Mouse (Mus musculus) limb, embryonic 13.5 days (tissue): ENCODE data around the gene Pde4d. TPM values are rescaled to one million over a fixed set of nuclear protein-coding genes. Genes with fewer than 3 reads are reported as not detected.

Source experiments
- ATAC-seq: fragments of 200-750 bp; cut with Nextera tagmentation; 2 replicates; pipeline ENCODE4 v1.8.0; 2017; ENCODE audit warnings: low read depth, moderate number of reproducible peaks, moderate TSS enrichment; ENCODE audit not compliant: low FRiP score
- H3K27ac ChIP-seq: fragments of 300-500 bp; sonication (generic); 2 replicates; pipeline ENCODE4 v1.5.1; 2015; ENCODE audit warnings: inconsistent platforms, mild to moderate bottlenecking, moderate library complexity
- H3K27me3 ChIP-seq: fragments of 300-500 bp; sonication (generic); 2 replicates; pipeline ENCODE4 v1.6.1; 2015; ENCODE audit warnings: mild to moderate bottlenecking, inconsistent platforms
- H3K36me3 ChIP-seq: fragments of 300-500 bp; sonication (generic); 2 replicates; pipeline ENCODE4 v1.6.1; 2015; ENCODE audit warnings: inconsistent platforms, mild to moderate bottlenecking, moderate library complexity
- H3K4me1 ChIP-seq: fragments of 300-500 bp; sonication (generic); 2 replicates; pipeline ENCODE4 v1.6.1; 2015; ENCODE audit warnings: inconsistent platforms
- H3K4me2 ChIP-seq: fragments of 300-500 bp; sonication (generic); replicated peaks from 2 replicates; pipeline ENCODE4 v1.6.1; 2015; ENCODE audit warnings: inconsistent platforms, mild to moderate bottlenecking, moderate library complexity
- H3K4me3 ChIP-seq: fragments of 300-500 bp; sonication (generic); 2 replicates; pipeline ENCODE4 v1.5.1; 2015; ENCODE audit warnings: moderate library complexity, mild to moderate bottlenecking, inconsistent platforms
- H3K9ac ChIP-seq: fragments of 300-500 bp; sonication (generic); 2 replicates; pipeline ENCODE4 v1.6.1; 2015; ENCODE audit warnings: mild to moderate bottlenecking, inconsistent platforms
- H3K9me3 ChIP-seq: fragments of 300-500 bp; sonication (generic); 2 replicates; pipeline ENCODE4 v1.6.1; 2016; ENCODE audit warnings: inconsistent platforms
- WGBS: fragments of 180-500 bp; shearing (Covaris S2); methylation state at CpG from one replicate; pipeline ENCODE4 v1.1.7; 2015; 5-methylcytosine and 5-hydroxymethylcytosine counted together
- polyA plus RNA-seq: library from polyadenylated mRNA; unstranded; fragments of >200 nt; fragmentation: Nextera tagmentation; extraction: Ambion mirVana; gene quantifications from 2 replicates; pipeline ENCODE4 v1.2.1, GENCODE M21; 2015

The Pde4d gene
- polyA plus RNA-seq, 1 experiment from 2014 or later = 22.3 TPM

- Histone ChIP-seq H3K27ac (no peak overlapping the region), H3K9ac (no peak overlapping the region), H3K27me3 (no peaks in the 10 kb centered on the region), H3K4me3 (no peak overlapping the region), H3K36me3 (no peaks in the 10 kb centered on the region), H3K4me1 (peaks cover 38% of the 10 kb centered on the region), H3K9me3 (no peaks in the 10 kb centered on the region), H3K4me2 (no peak overlapping the region)
- WGBS = 79% methylated on average over 13 of the region's 13 CpGs
- ATAC-seq = no peak
Measured at GRCm38 (mm10) chr13:109914246-109914645, 1464.5 kb downstream of the Pde4d start.

DNA sequence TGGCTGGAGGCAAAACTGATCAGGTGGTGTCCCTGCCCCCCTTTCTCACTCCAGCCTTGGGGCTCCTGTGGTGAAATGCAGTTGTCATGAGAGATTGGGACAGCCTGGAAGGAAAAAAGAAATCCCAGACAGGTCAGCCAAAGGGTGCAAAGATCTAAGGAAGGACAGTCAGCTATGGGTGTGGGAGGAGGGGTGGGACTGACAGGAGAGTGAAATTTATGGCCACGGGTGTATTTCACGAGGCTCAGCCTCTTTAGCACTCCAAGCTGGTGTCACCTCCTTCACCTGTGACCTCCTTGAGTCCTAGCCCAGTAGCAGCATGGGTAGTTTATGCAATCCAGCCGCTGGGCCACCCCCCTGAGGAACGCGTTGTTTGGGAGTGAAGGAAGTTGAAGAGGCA is 1465.1 kb downstream of the Pde4d start:
- no peak overlapping the region for H3K27ac ChIP-seq
- no peaks in the 10 kb centered on the region for H3K9me3 ChIP-seq
- H3K9ac ChIP-seq = no peak overlapping the region
- no peaks in the 10 kb centered on the region for H3K36me3 ChIP-seq
- H3K4me1 ChIP-seq = peaks cover 41% of the 10 kb centered on the region
- no peak for ATAC-seq
- H3K27me3 ChIP-seq = no peaks in the 10 kb centered on the region
- 6% methylated on average over 5 of the region's 5 CpGs for WGBS
- no peak overlapping the region for H3K4me3 ChIP-seq
- no peak overlapping the region for H3K4me2 ChIP-seq

DNA sequence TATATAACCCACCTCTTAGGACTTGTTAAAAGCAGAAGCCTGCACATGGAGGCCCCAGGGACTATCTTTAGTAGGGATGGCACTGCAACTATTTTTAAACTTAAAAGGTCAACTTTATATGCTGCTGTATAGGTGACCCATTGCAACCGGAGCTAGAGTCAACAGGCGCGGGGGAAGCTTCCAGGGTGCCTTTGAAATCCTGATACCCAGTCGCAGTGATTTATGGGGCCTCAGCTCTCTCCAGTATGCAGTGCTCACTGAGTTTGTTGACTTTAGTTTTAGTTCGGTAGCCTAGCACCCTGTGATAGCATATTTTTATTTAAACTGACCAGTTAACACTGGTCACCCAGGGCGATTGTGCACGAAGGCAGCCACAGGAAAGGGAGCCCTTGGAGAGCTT is 1465.8 kb downstream of the Pde4d start:
- Histone ChIP-seq H3K36me3 (no peaks in the 10 kb centered on the region), H3K4me3 (no peak overlapping the region), H3K4me2 (no peak overlapping the region), H3K4me1 (peaks cover 41% of the 10 kb centered on the region), H3K27me3 (no peaks in the 10 kb centered on the region), H3K27ac (no peak overlapping the region), H3K9me3 (no peaks in the 10 kb centered on the region), H3K9ac (no peak overlapping the region)
- peak; percentile 52; the same call in 1 of the 2 replicates for ATAC-seq
- WGBS = 19% methylated on average over 7 of the region's 7 CpGs

DNA sequence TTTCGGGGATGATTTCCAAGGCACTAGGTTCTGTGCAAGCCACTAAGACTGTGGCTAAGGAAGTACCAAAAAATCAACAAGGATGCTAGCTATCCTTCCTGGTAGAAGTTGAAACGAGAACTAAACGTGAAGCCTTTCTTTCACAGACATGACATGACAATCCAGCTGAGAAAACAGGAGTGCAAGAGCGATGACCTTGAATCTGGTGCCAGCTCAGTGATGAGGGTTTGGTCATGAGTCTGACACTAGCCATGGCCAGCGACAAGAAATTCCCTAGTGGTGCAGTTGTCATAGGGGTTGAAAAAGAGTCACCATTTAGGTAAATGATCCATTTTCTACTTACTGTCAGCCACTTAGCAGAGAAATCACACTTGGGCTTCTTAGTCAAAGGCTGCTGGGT is 1466.2 kb downstream of the Pde4d start:
- H3K9me3 ChIP-seq = no peaks in the 10 kb centered on the region
- no peak overlapping the region for H3K4me2 ChIP-seq
- H3K4me3 ChIP-seq = no peak overlapping the region
- no peak overlapping the region for H3K9ac ChIP-seq
- H3K27ac ChIP-seq = no peak overlapping the region
- ATAC-seq = no peak
- no peaks in the 10 kb centered on the region for H3K36me3 ChIP-seq
- peaks cover 41% of the 10 kb centered on the region for H3K4me1 ChIP-seq
- no peaks in the 10 kb centered on the region for H3K27me3 ChIP-seq
- 64% methylated on average over 5 of the region's 5 CpGs for WGBS

GRCm38 (mm10) chr13:109917551-109917950 is 1467.8 kb downstream of the Pde4d start:
- WGBS = 87% methylated on average over 10 of the region's 10 CpGs
- no peak overlapping the region for H3K4me2 ChIP-seq
- peaks cover 25% of the 10 kb centered on the region for H3K4me1 ChIP-seq
- no peak overlapping the region for H3K9ac ChIP-seq
- no peaks in the 10 kb centered on the region for H3K9me3 ChIP-seq
- H3K27me3 ChIP-seq = no peaks in the 10 kb centered on the region
- no peak overlapping the region for H3K4me3 ChIP-seq
- H3K36me3 ChIP-seq = no peaks in the 10 kb centered on the region
- no peak for ATAC-seq
- H3K27ac ChIP-seq = no peak overlapping the region

DNA sequence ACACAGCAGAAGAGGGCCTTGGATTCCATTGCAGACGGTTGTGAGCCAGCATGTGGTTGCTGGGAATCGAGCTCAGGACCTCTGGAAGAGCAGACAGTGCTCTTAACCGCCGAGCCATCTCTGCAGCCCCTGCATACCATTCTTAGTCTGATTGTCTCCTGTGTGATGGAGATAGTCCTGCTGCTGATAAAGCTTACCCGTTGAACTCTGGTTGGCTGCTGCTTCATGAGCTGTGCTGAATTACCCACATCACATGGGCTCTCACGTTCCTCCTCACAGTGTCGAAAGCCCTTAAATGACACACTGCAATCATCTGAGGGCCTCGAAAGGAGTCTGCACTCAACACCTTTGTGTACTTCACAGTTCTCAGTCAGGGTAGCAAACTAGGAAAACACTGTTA is 1468.9 kb downstream of the Pde4d start:
- H3K4me2 ChIP-seq = no peak overlapping the region
- 65% methylated on average over 8 of the region's 8 CpGs for WGBS
- H3K9me3 ChIP-seq = no peaks in the 10 kb centered on the region
- no peak overlapping the region for H3K27ac ChIP-seq
- no peaks in the 10 kb centered on the region for H3K36me3 ChIP-seq
- H3K9ac ChIP-seq = no peak overlapping the region
- no peak overlapping the region for H3K4me3 ChIP-seq
- ATAC-seq = no peak
- peaks cover 29% of the 10 kb centered on the region for H3K4me1 ChIP-seq
- no peaks in the 10 kb centered on the region for H3K27me3 ChIP-seq

DNA sequence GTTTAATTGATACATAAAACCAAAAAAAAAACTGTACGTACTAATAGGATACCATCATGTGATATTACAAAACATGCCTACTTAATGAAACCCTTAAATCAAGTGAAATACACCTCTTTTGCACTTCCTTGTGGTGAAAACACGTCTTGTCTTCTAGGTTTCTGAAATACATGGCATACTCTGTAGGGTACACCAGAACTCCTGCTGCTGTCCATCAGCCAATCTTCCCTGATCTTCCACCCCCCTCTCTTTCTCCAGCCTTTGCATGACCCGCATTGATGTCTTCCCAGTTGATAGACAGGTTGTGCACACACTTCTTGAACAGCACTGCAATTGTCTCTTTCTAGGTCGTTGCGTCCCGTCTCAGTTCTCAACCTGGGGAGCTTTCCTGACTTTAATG is 1470.5 kb downstream of the Pde4d start:
- H3K27ac ChIP-seq = no peak overlapping the region
- 80% methylated on average over 6 of the region's 6 CpGs for WGBS
- H3K27me3 ChIP-seq = no peaks in the 10 kb centered on the region

GRCm38 (mm10) chr13:109921336-109922038 is 1471.7 kb downstream of the Pde4d start:
- Histone ChIP-seq H3K4me3 (no peak overlapping the region), H3K27ac (no peak overlapping the region), H3K9me3 (no peaks in the 10 kb centered on the region), H3K4me1 (peaks cover 15% of the 10 kb centered on the region), H3K9ac (no peak overlapping the region), H3K4me2 (no peak overlapping the region), H3K27me3 (no peaks in the 10 kb centered on the region), H3K36me3 (no peaks in the 10 kb centered on the region)
- no peak for ATAC-seq
- WGBS = 89% methylated on average over 17 of the region's 17 CpGs

More for the DNA sequence above, 1470.5 kb downstream of the Pde4d start:
- Histone ChIP-seq H3K4me1 (peaks cover 20% of the 10 kb centered on the region), H3K4me2 (no peak overlapping the region), H3K9ac (no peak overlapping the region), H3K36me3 (no peaks in the 10 kb centered on the region), H3K9me3 (no peaks in the 10 kb centered on the region), H3K4me3 (no peak overlapping the region)
- no peak for ATAC-seq

DNA sequence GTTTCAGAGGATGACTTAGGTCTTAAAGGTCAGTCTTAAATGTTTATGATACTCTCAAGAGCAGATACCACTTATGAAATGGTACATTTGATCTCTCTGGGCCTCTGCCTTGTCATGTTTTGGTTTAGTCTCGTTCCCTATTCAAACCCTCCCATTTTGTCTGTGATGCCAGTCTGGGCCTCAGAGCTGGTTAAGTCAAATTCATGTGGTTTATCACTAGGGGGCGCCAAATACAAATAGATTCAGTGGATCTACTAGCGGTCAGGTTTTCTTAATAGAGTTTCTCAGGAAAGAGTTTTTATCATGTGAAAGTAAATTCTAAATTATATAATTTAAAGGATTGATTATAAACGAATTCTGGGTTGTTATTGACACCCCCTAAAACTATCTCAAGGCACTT is 1472.5 kb downstream of the Pde4d start:
- no peaks in the 10 kb centered on the region for H3K36me3 ChIP-seq
- H3K9ac ChIP-seq = no peak overlapping the region
- 2% methylated on average over 4 of the region's 4 CpGs for WGBS
- no peaks in the 10 kb centered on the region for H3K27me3 ChIP-seq
- no peak overlapping the region for H3K4me3 ChIP-seq
- H3K4me1 ChIP-seq = peaks cover 18% of the 10 kb centered on the region
- no peak overlapping the region for H3K27ac ChIP-seq
- H3K9me3 ChIP-seq = no peaks in the 10 kb centered on the region
- no peak for ATAC-seq
- H3K4me2 ChIP-seq = no peak overlapping the region

DNA sequence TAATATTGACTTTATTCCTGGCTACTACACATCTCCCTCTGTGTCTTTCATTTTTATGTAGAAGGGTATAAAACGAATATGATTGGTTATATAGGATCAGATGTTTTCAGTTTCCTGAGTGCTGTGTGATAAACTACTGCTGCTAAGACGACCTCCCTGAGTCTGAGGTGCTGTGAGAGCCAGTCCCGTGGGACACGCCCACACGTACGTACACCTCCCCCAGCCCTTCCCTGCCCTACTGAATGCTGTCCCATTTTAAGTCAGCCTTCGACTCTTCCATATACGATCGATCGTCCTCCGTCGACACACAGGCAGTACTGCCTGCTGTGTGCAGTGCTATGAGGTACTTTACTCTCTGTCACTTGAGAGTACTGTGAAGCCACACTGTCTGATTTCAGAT is 1473.0 kb downstream of the Pde4d start:
- peaks cover 18% of the 10 kb centered on the region for H3K4me1 ChIP-seq
- no peak overlapping the region for H3K27ac ChIP-seq
- no peaks in the 10 kb centered on the region for H3K9me3 ChIP-seq
- no peaks in the 10 kb centered on the region for H3K36me3 ChIP-seq
- no peak overlapping the region for H3K4me2 ChIP-seq
- 71% methylated on average over 12 of the region's 12 CpGs for WGBS
- ATAC-seq = no peak
- H3K9ac ChIP-seq = no peak overlapping the region
- H3K27me3 ChIP-seq = no peaks in the 10 kb centered on the region
- no peak overlapping the region for H3K4me3 ChIP-seq

GRCm38 (mm10) chr13:109924771-109925170 is 1475.0 kb downstream of the Pde4d start:
- Histone ChIP-seq H3K4me3 (no peak overlapping the region), H3K9me3 (no peaks in the 10 kb centered on the region), H3K4me2 (no peak overlapping the region), H3K27ac (no peak overlapping the region), H3K36me3 (no peaks in the 10 kb centered on the region), H3K4me1 (peaks cover 15% of the 10 kb centered on the region), H3K27me3 (no peaks in the 10 kb centered on the region), H3K9ac (no peak overlapping the region)
- no peak for ATAC-seq
- WGBS = 93% methylated on average over 15 of the region's 15 CpGs

GRCm38 (mm10) chr13:109926277-109926920 is 1476.7 kb downstream of the Pde4d start:
- H3K27me3 ChIP-seq = no peaks in the 10 kb centered on the region
- no peak overlapping the region for H3K27ac ChIP-seq
- peak; percentile 81; the same call in 1 of the 2 replicates for ATAC-seq
- no peak overlapping the region for H3K4me3 ChIP-seq
- WGBS = 32% methylated on average over 15 of the region's 15 CpGs
- peaks cover 15% of the 10 kb centered on the region for H3K4me1 ChIP-seq
- H3K4me2 ChIP-seq = peak overlapping the region; percentile 51
- no peaks in the 10 kb centered on the region for H3K9me3 ChIP-seq
- no peak overlapping the region for H3K9ac ChIP-seq
- no peaks in the 10 kb centered on the region for H3K36me3 ChIP-seq

DNA sequence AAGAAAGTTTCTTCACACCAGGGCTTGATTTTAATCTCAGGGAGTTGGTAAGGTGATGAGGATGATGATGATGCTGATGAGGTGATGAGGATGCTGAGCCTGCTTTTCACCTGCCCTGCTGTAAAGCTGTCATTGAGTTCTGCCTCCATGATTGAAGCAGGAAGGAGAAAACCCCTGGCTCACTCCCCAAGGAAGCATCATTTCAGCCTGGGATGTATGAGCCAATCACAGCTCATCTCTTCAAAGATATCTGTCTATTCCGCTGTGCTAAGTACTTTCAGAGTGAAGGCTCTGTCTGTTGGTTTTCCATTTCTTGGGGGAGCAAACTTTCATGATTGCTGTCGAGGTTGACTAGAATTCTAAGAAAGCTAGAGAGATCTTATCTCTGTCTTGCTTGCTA is 1478.0 kb downstream of the Pde4d start:
- Histone ChIP-seq H3K36me3 (no peaks in the 10 kb centered on the region), H3K27me3 (no peaks in the 10 kb centered on the region), H3K4me2 (no peak overlapping the region), H3K9me3 (no peaks in the 10 kb centered on the region), H3K27ac (no peak overlapping the region), H3K9ac (no peak overlapping the region), H3K4me1 (peaks cover 14% of the 10 kb centered on the region), H3K4me3 (no peak overlapping the region)
- 78% methylated on average over 2 of the region's 2 CpGs for WGBS
- no peak for ATAC-seq
